10 mouse cellular contexts compared by ENCODE assay signal in the genomic region with DNA sequence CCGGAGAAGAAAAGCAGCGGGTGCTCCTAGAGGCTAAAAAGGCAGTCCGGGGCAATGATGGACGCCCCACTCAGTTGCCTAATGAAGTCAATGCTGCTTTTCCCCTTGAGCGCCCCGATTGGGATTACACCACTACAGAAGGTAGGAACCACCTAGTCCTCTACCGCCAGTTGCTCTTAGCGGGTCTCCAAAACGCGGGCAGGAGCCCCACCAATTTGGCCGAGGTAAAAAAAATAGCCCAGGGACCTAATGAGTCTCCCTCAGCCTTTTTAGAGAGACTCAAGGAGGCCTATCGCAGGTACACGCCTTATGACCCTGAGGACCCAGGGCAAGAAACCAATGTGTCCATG. TPM values are rescaled to one million over a fixed set of nuclear protein-coding genes. Genes with fewer than 3 reads are reported as not detected.
DNase-seq lines count a peak whose midpoint lies in the region; ATAC-seq and TF ChIP-seq lines count a peak whose summit lies in the region.
"Not testable (repeated sequence)": the region's sequence is repeated elsewhere in the genome, so short reads cannot be mapped to it uniquely, and the experiment has no call there.
"Had no signal": no experiment of that assay in that cellular context is flagged by ENCODE, and none has a peak within 500 bp of the region (broad histone marks: within the 10 kb centered on the region; RNA-seq: fewer than 3 reads in every experiment).

No protein-coding gene starts in this region.

- H3K4me1 ChIP-seq in embryonic facial prominence, embryonic 12.5 days; hindbrain, embryonic 12.5 days; kidney, embryonic 14.5 days (ENCODE audit: control insufficient read depth, insufficient read depth, low read length); liver, embryonic 11.5 days (replicated peaks; ENCODE audit: control insufficient read depth, insufficient read depth, low read length); midbrain, embryonic 10.5 days; neural tube, embryonic 14.5 days (ENCODE audit: control insufficient read depth, insufficient read depth, low read length): not testable (repeated sequence)

- intact Hi-C loops in gastrocnemius, adult 2 months (cut with DNase I), result not testable (repeated sequence)

- not testable (repeated sequence) for H3K36me3 ChIP-seq in embryonic facial prominence, embryonic 12.5 days; hindbrain, embryonic 12.5 days; kidney, embryonic 14.5 days (ENCODE audit: control insufficient read depth, insufficient read depth, low read length); liver, embryonic 11.5 days (ENCODE audit: control insufficient read depth, insufficient read depth, low read length); midbrain, embryonic 10.5 days; neural tube, embryonic 14.5 days (ENCODE audit: control insufficient read depth, insufficient read depth, low read length)

- WGBS in embryonic facial prominence, embryonic 12.5 days, result 25% methylated on average over 10 of the region's 13 CpGs
- WGBS in hindbrain, embryonic 12.5 days, result 13% methylated on average over 11 of the region's 13 CpGs
- 19% methylated on average over 10 of the region's 13 CpGs for WGBS in kidney, embryonic 14.5 days
- WGBS in liver, embryonic 11.5 days, result 31% methylated on average over 10 of the region's 13 CpGs
- WGBS in midbrain, embryonic 10.5 days, result 22% methylated on average over 12 of the region's 13 CpGs
- WGBS in neural tube, embryonic 14.5 days, result 22% methylated on average over 9 of the region's 13 CpGs

- not testable (repeated sequence) for H3K9ac ChIP-seq in embryonic facial prominence, embryonic 12.5 days; hindbrain, embryonic 12.5 days; liver, embryonic 11.5 days (ENCODE audit: low read depth, low read length)
- peak overlapping the region; percentile 31; the same call in 1 of the 2 replicates for H3K9ac ChIP-seq in kidney, embryonic 14.5 days (ENCODE audit: low read depth, low read length)
- H3K9ac ChIP-seq in neural tube, embryonic 14.5 days (replicated peaks; ENCODE audit: low read depth, low read length), result 0 out of 2 replicates have a peak overlapping the region, but pooled peaks have one; percentile 28

- 0 out of 2 replicates have a peak overlapping the region, but pooled peaks have one; percentile 51 for H3K4me2 ChIP-seq in embryonic facial prominence, embryonic 12.5 days (replicated peaks)
- peak overlapping the region; percentile 51 for H3K4me2 ChIP-seq in hindbrain, embryonic 12.5 days (replicated peaks)
- peak overlapping the region; percentile 39 for H3K4me2 ChIP-seq in kidney, embryonic 14.5 days (replicated peaks; ENCODE audit: low read depth, low read length)
- H3K4me2 ChIP-seq in liver, embryonic 11.5 days, result peak overlapping the region; percentile 41
- H3K4me2 ChIP-seq in neural tube, embryonic 14.5 days (ENCODE audit: low read depth, low read length), result peak overlapping the region; percentile 38; the same call in 1 of the 2 replicates

- peaks cover 22% of the 10 kb centered on the region for H3K27me3 ChIP-seq in embryonic facial prominence, embryonic 12.5 days
- peaks cover 25% of the 10 kb centered on the region for H3K27me3 ChIP-seq in hindbrain, embryonic 12.5 days
- not testable (repeated sequence) for H3K27me3 ChIP-seq in kidney, embryonic 14.5 days (ENCODE audit: control insufficient read depth, insufficient read depth, low read length); liver, embryonic 11.5 days (replicated peaks; ENCODE audit: control insufficient read depth, insufficient read depth, low read length); neural tube, embryonic 14.5 days (ENCODE audit: control insufficient read depth, insufficient read depth, low read length)
- peaks cover 41% of the 10 kb centered on the region for H3K27me3 ChIP-seq in midbrain, embryonic 10.5 days (ENCODE audit: low read depth, poor library complexity, severe bottlenecking)

- DNase-seq in gastrocnemius, adult 2 months; liver, embryonic 11.5 days (ENCODE audit: low spot score); midbrain, embryonic 10.5 days (ENCODE audit: low spot score): not testable (repeated sequence)

- H3K9me3 ChIP-seq in embryonic facial prominence, embryonic 12.5 days; hindbrain, embryonic 12.5 days (replicated peaks); kidney, embryonic 14.5 days (ENCODE audit: control insufficient read depth, low read length); liver, embryonic 11.5 days (ENCODE audit: control insufficient read depth, low read length); midbrain, embryonic 10.5 days (replicated peaks); neural tube, embryonic 14.5 days (ENCODE audit: control insufficient read depth, low read length): not testable (repeated sequence)

- TF ChIP-seq CTCF in gastrocnemius, adult 2 months (IDR thresholded peaks at IDR 0.05), result not testable (repeated sequence)

- ATAC-seq in embryonic facial prominence, embryonic 12.5 days (ENCODE audit: insufficient number of reproducible peaks, insufficient read depth, low FRiP score, low TSS enrichment); hindbrain, embryonic 12.5 days (ENCODE audit: low FRiP score); kidney, embryonic 14.5 days (ENCODE audit: low FRiP score, low TSS enrichment); liver, embryonic 11.5 days (replicated peaks; ENCODE audit: low FRiP score); neural tube, embryonic 14.5 days (ENCODE audit: low read depth): not testable (repeated sequence)

- not testable (repeated sequence) for H3K4me3 ChIP-seq in embryonic facial prominence, embryonic 12.5 days
- peak overlapping the region; percentile 70 for H3K4me3 ChIP-seq in gastrocnemius, adult 2 months
- peak overlapping the region; percentile 29 for H3K4me3 ChIP-seq in hindbrain, embryonic 12.5 days
- peak overlapping the region; percentile 27 for H3K4me3 ChIP-seq in kidney, embryonic 14.5 days (ENCODE audit: low read length)
- H3K4me3 ChIP-seq in liver, embryonic 11.5 days (ENCODE audit: low read depth, low read length), result peak overlapping the region; percentile 35
- H3K4me3 ChIP-seq in midbrain, embryonic 10.5 days, result peak overlapping the region; percentile 45
- peak overlapping the region; percentile 16; the same call in 1 of the 2 replicates for H3K4me3 ChIP-seq in neural tube, embryonic 14.5 days (ENCODE audit: low read depth, low read length)

- H3K27ac ChIP-seq in embryonic facial prominence, embryonic 12.5 days; hindbrain, embryonic 12.5 days; kidney, embryonic 14.5 days (ENCODE audit: low read depth, low read length); liver, embryonic 11.5 days (ENCODE audit: low read depth, low read length); midbrain, embryonic 10.5 days (replicated peaks); neural tube, embryonic 14.5 days (ENCODE audit: low read depth, low read length): not testable (repeated sequence)
- H3K27ac ChIP-seq in gastrocnemius, adult 2 months, result peak overlapping the region; percentile 56

RNA-seq across cellular contexts. Expression of a gene that starts 52.3 kb away (rescaled TPM):
- polyA plus RNA-seq in embryonic facial prominence, embryonic 12.5 days (2016; fragmentation: Nextera tagmentation; extraction: Ambion mirVana), result 57.7 and 58.2 TPM in 2 replicates
- 10 to 100 TPM; 37.0 to 46.7 TPM for total RNA-seq in gastrocnemius, adult 2 months (2021)
- polyA plus RNA-seq in hindbrain, embryonic 12.5 days (2016; fragmentation: Nextera tagmentation; extraction: Ambion mirVana), result 59.0 and 60.9 TPM in 2 replicates
- polyA plus RNA-seq in kidney, embryonic 14.5 days (2014; fragmentation: Nextera tagmentation; extraction: Ambion mirVana), result 23.1 and 34.4 TPM in 2 replicates
- polyA plus RNA-seq in liver, embryonic 11.5 days (2014; fragmentation: Nextera tagmentation; extraction: Ambion mirVana), result 18.4 TPM in 2 replicates
- 54.5 and 60.4 TPM in 2 replicates for polyA plus RNA-seq in midbrain, embryonic 10.5 days (2016; fragmentation: Nextera tagmentation; extraction: Ambion mirVana)
- 39.1 and 40.9 TPM in 2 replicates for polyA plus RNA-seq in neural tube, embryonic 14.5 days (2014; fragmentation: Nextera tagmentation; extraction: Ambion mirVana)

RNA-seq across cellular contexts. Expression of a gene that starts 57.9 kb away (rescaled TPM):
- polyA plus RNA-seq in embryonic facial prominence, embryonic 12.5 days (2016; fragmentation: Nextera tagmentation; extraction: Ambion mirVana), result 2.7 and 3.5 TPM in 2 replicates
- 1 to 10 TPM; 1.8 to 7.8 TPM for total RNA-seq in gastrocnemius, adult 2 months (2021)
- polyA plus RNA-seq in hindbrain, embryonic 12.5 days (2016; fragmentation: Nextera tagmentation; extraction: Ambion mirVana), result 3.6 and 4.0 TPM in 2 replicates
- polyA plus RNA-seq in kidney, embryonic 14.5 days (2014; fragmentation: Nextera tagmentation; extraction: Ambion mirVana), result 1.5 and 2.0 TPM in 2 replicates
- polyA plus RNA-seq in liver, embryonic 11.5 days (2014; fragmentation: Nextera tagmentation; extraction: Ambion mirVana), result 0.35 and 0.45 TPM in 2 replicates
- polyA plus RNA-seq in midbrain, embryonic 10.5 days (2016; fragmentation: Nextera tagmentation; extraction: Ambion mirVana), result 2.5 and 2.9 TPM in 2 replicates
- polyA plus RNA-seq in neural tube, embryonic 14.5 days (2014; fragmentation: Nextera tagmentation; extraction: Ambion mirVana), result 1.7 and 3.5 TPM in 2 replicates
- total RNA-seq: megakaryocyte, adult 5-6 weeks had no signal
- polyA plus RNA-seq: C2C12, G1E had no signal

RNA-seq across cellular contexts. Expression of a gene that starts 58.4 kb away (rescaled TPM):
- 2.4 and 2.6 TPM in 2 replicates for polyA plus RNA-seq in embryonic facial prominence, embryonic 12.5 days (2016; fragmentation: Nextera tagmentation; extraction: Ambion mirVana)
- 100 to 1,000 TPM; 108 to 128 TPM for total RNA-seq in gastrocnemius, adult 2 months (2021)
- 16.5 and 17.3 TPM in 2 replicates for polyA plus RNA-seq in hindbrain, embryonic 12.5 days (2016; fragmentation: Nextera tagmentation; extraction: Ambion mirVana)
- 4.2 and 4.4 TPM in 2 replicates for polyA plus RNA-seq in kidney, embryonic 14.5 days (2014; fragmentation: Nextera tagmentation; extraction: Ambion mirVana)
- polyA plus RNA-seq in liver, embryonic 11.5 days (2014; fragmentation: Nextera tagmentation; extraction: Ambion mirVana), result 0.99 and 1.0 TPM in 2 replicates
- polyA plus RNA-seq in midbrain, embryonic 10.5 days (2016; fragmentation: Nextera tagmentation; extraction: Ambion mirVana), result 0.81 and 2.1 TPM in 2 replicates
- 106 and 144 TPM in 2 replicates for polyA plus RNA-seq in neural tube, embryonic 14.5 days (2014; fragmentation: Nextera tagmentation; extraction: Ambion mirVana)
- polyA plus RNA-seq: G1E had no signal
